Mouse (Mus musculus): Measurements from ENCODE around the gene Ociad1. TPM values are rescaled to one million over a fixed set of nuclear protein-coding genes. Genes with fewer than 3 reads are reported as not detected.

The Ociad1 gene
- polyA plus RNA-seq, 1 experiment from 2014 or later = 163 TPM

- Histone ChIP-seq H3K27ac (no peak overlapping the region), H3K27me3 (ENCODE audit: poor library complexity, severe bottlenecking) (no peaks in the 10 kb centered on the region), H3K4me1 (no peaks in the 10 kb centered on the region), H3K4me3 (no peak overlapping the region), H3K9me3 (no peaks in the 10 kb centered on the region), H3K36me3 (replicated peaks) (peaks cover 10% of the 10 kb centered on the region; the same call in 1 of the 2 replicates)
- 91% methylated on average over 5 of the region's 5 CpGs for WGBS
- no peak for DNase-seq (ENCODE audit: extremely low spot score, low spot score)
Observed at GRCm38 (mm10) chr5:73323602-73324001, 31.0 kb downstream of the Ociad1 start.

- Histone ChIP-seq H3K4me1 (no peaks in the 10 kb centered on the region), H3K27me3 (ENCODE audit: poor library complexity, severe bottlenecking) (no peaks in the 10 kb centered on the region), H3K36me3 (replicated peaks) (peaks cover 5% of the 10 kb centered on the region; the same call in 1 of the 2 replicates), H3K4me3 (no peak overlapping the region), H3K9me3 (no peaks in the 10 kb centered on the region), H3K27ac (no peak overlapping the region)
- 85% methylated on average over 8 of the region's 8 CpGs for WGBS
- no peak for DNase-seq (ENCODE audit: extremely low spot score, low spot score)
Observed at GRCm38 (mm10) chr5:73324526-73325170, 32.1 kb downstream of the Ociad1 start.

GRCm38 (mm10) chr5:73331002-73331401 lies 38.4 kb downstream of the Ociad1 start:
- Histone ChIP-seq H3K27me3 (ENCODE audit: poor library complexity, severe bottlenecking) (no peaks in the 10 kb centered on the region), H3K4me3 (no peak overlapping the region), H3K4me1 (peaks cover 4% of the 10 kb centered on the region; the same call in 1 of the 2 replicates), H3K9me3 (no peaks in the 10 kb centered on the region), H3K27ac (no peak overlapping the region), H3K36me3 (replicated peaks) (no peaks in the 10 kb centered on the region)
- no peak for DNase-seq (ENCODE audit: extremely low spot score, low spot score)
- 76% methylated on average over 4 of the region's 4 CpGs for WGBS

GRCm38 (mm10) chr5:73336448-73336847 lies 43.9 kb downstream of the Ociad1 start:
- H3K27me3 ChIP-seq (ENCODE audit: poor library complexity, severe bottlenecking) = peaks cover 22% of the 10 kb centered on the region
- 91% methylated on average over 5 of the region's 5 CpGs for WGBS
- peaks cover 21% of the 10 kb centered on the region for H3K4me1 ChIP-seq
- no peak for DNase-seq (ENCODE audit: extremely low spot score, low spot score)
- no peak overlapping the region for H3K4me3 ChIP-seq
- no peaks in the 10 kb centered on the region for H3K36me3 ChIP-seq (replicated peaks)
- no peaks in the 10 kb centered on the region for H3K9me3 ChIP-seq
- no peak overlapping the region for H3K27ac ChIP-seq

- peak overlapping the region; percentile 87 for H3K27ac ChIP-seq
- peak; percentile 32 for DNase-seq (ENCODE audit: extremely low spot score, low spot score)
- H3K4me3 ChIP-seq = peak overlapping the region; percentile 76
- H3K36me3 ChIP-seq (replicated peaks) = no peaks in the 10 kb centered on the region
- no peaks in the 10 kb centered on the region for H3K9me3 ChIP-seq
- WGBS = 3% methylated on average over 41 of the region's 41 CpGs
- H3K4me1 ChIP-seq = peaks cover 21% of the 10 kb centered on the region
- H3K27me3 ChIP-seq (ENCODE audit: poor library complexity, severe bottlenecking) = peaks cover 22% of the 10 kb centered on the region
Observed at GRCm38 (mm10) chr5:73337961-73338831, 45.6 kb downstream of the Ociad1 start.

- peak overlapping the region; percentile 87 for H3K27ac ChIP-seq
- 40% methylated on average over 14 of the region's 14 CpGs for WGBS
- peaks cover 22% of the 10 kb centered on the region for H3K27me3 ChIP-seq (ENCODE audit: poor library complexity, severe bottlenecking)
- H3K9me3 ChIP-seq = no peaks in the 10 kb centered on the region
- peaks cover 22% of the 10 kb centered on the region for H3K4me1 ChIP-seq
- H3K36me3 ChIP-seq (replicated peaks) = no peaks in the 10 kb centered on the region
- H3K4me3 ChIP-seq = peak overlapping the region; percentile 76
- DNase-seq (ENCODE audit: extremely low spot score, low spot score) = peak; percentile 26
Observed at GRCm38 (mm10) chr5:73338832-73339163, 46.2 kb downstream of the Ociad1 start.

- Histone ChIP-seq H3K9me3 (no peaks in the 10 kb centered on the region), H3K27me3 (ENCODE audit: poor library complexity, severe bottlenecking) (peaks cover 22% of the 10 kb centered on the region), H3K4me1 (peaks cover 27% of the 10 kb centered on the region), H3K4me3 (no peak overlapping the region), H3K27ac (no peak overlapping the region), H3K36me3 (replicated peaks) (no peaks in the 10 kb centered on the region)
- WGBS = 91% methylated on average over 9 of the region's 9 CpGs
- no peak for DNase-seq (ENCODE audit: extremely low spot score, low spot score)
Observed at GRCm38 (mm10) chr5:73339779-73340722, 47.5 kb downstream of the Ociad1 start.

GRCm38 (mm10) chr5:73340723-73341235 lies 48.2 kb downstream of the Ociad1 start, which contains the start of gene Ociad2:
Gene Ociad2, minus strand, starts transcription at chr5:73341028.
- 85% methylated on average over 8 of the region's 8 CpGs for WGBS
- no peaks in the 10 kb centered on the region for H3K9me3 ChIP-seq
- no peak within 1 kb of the TSS for H3K27ac ChIP-seq
- no peak within 1 kb of the TSS for H3K4me3 ChIP-seq
- peaks cover 22% of the 10 kb centered on the region for H3K27me3 ChIP-seq (ENCODE audit: poor library complexity, severe bottlenecking)
- H3K4me1 ChIP-seq = peaks cover 27% of the 10 kb centered on the region
- DNase-seq (ENCODE audit: extremely low spot score, low spot score) = no peak
- no peaks in the 10 kb centered on the region for H3K36me3 ChIP-seq (replicated peaks)

GRCm38 (mm10) chr5:73342701-73343355 lies 50.2 kb downstream of the Ociad1 start:
- peaks cover 8% of the 10 kb centered on the region; the same call in 1 of the 2 replicates for H3K27me3 ChIP-seq (ENCODE audit: poor library complexity, severe bottlenecking)
- WGBS = 92% methylated on average over 22 of the region's 22 CpGs
- H3K36me3 ChIP-seq (replicated peaks) = no peaks in the 10 kb centered on the region
- H3K4me3 ChIP-seq = no peak overlapping the region
- no peak for DNase-seq (ENCODE audit: extremely low spot score, low spot score)
- H3K4me1 ChIP-seq = peaks cover 20% of the 10 kb centered on the region
- no peak overlapping the region for H3K27ac ChIP-seq
- no peaks in the 10 kb centered on the region for H3K9me3 ChIP-seq

- Histone ChIP-seq H3K9me3 (no peaks in the 10 kb centered on the region), H3K27me3 (ENCODE audit: poor library complexity, severe bottlenecking) (peaks cover 9% of the 10 kb centered on the region; the same call in 1 of the 2 replicates), H3K4me1 (peaks cover 9% of the 10 kb centered on the region; the same call in 1 of the 2 replicates), H3K27ac (no peak overlapping the region), H3K4me3 (no peak overlapping the region), H3K36me3 (replicated peaks) (no peaks in the 10 kb centered on the region)
- whole genome bisulfite sequencing = 84% methylated on average over 10 of the region's 10 CpGs
- no peak for DNase-seq (ENCODE audit: extremely low spot score, low spot score)
Observed at GRCm38 (mm10) chr5:73344310-73344709, 51.7 kb downstream of the Ociad1 start.

- H3K27ac ChIP-seq = no peak overlapping the region
Observed at GRCm38 (mm10) chr5:73345254-73345653, 52.7 kb downstream of the Ociad1 start.

More at GRCm38 (mm10) chr5:73345254-73345653, 52.7 kb downstream of the Ociad1 start:
- no peaks in the 10 kb centered on the region for H3K9me3 ChIP-seq
- H3K4me3 ChIP-seq = no peak overlapping the region
- peaks cover 9% of the 10 kb centered on the region; the same call in 1 of the 2 replicates for H3K4me1 ChIP-seq
- WGBS = 91% methylated on average over 4 of the region's 4 CpGs
- H3K36me3 ChIP-seq (replicated peaks) = no peaks in the 10 kb centered on the region
- 0 out of 2 replicates have a peak, but pooled peaks cover 3% of the 10 kb centered on the region for H3K27me3 ChIP-seq (ENCODE audit: poor library complexity, severe bottlenecking)
- DNase-seq (ENCODE audit: extremely low spot score, low spot score) = no peak

Measured in forebrain, embryonic 10.5 days (tissue).